Mouse (Mus musculus) MEL (cell line): Measurements from ENCODE around the gene Sox15. TPM values are rescaled to one million over a fixed set of nuclear protein-coding genes. Genes with fewer than 3 reads are reported as not detected.

Experiments
- DNase-seq: peaks from one replicate; pipeline ENCODE4 v3.0.0; 2011; ENCODE audit warnings: low read depth, low spot score
- H3K27ac ChIP-seq: 2 replicates; pipeline ENCODE4 v1.5.1; 2012; ENCODE audit warnings: low read depth, mild to moderate bottlenecking, control low read depth, low read length, moderate library complexity; ENCODE audit not compliant: control insufficient read depth
- H3K27me3 ChIP-seq, 2 experiments: fragments of 150-350 bp in 1 of 2; sonication (generic) in 1 of 2; 2 replicates each; pipeline ENCODE4 v1.6.1; 2012; ENCODE audit warnings: low read length in 2 of 2, mild to moderate bottlenecking in 2 of 2, improper control_type of control experiment in 1 of 2, moderate library complexity in 1 of 2; ENCODE audit not compliant: insufficient read depth in 2 of 2, control insufficient read depth in 1 of 2
- H3K36me3 ChIP-seq, 2 experiments: 2 replicates each; pipeline ENCODE4 v1.6.1; 2012 to 2014; ENCODE audit warnings: low read length in 2 of 2, improper control_type of control experiment in 1 of 2, inconsistent platforms in 1 of 2, mild to moderate bottlenecking in 1 of 2; ENCODE audit not compliant: insufficient read depth in 2 of 2, control insufficient read depth in 1 of 2
- H3K4me1 ChIP-seq, 2 experiments: fragments of 150-350 bp in 1 of 2; sonication (generic) in 1 of 2; 2 replicates each; pipeline ENCODE4 v1.6.1; 2012; ENCODE audit warnings: low read length in 2 of 2, improper control_type of control experiment in 1 of 2, mild to moderate bottlenecking in 1 of 2; ENCODE audit not compliant: insufficient read depth in 2 of 2, control insufficient read depth in 1 of 2
- H3K4me3 ChIP-seq, 2 experiments: fragments of 150-350 bp in 1 of 2; sonication (generic) in 1 of 2; 2 replicates each; pipeline ENCODE4 v1.5.1; 2012; ENCODE audit warnings: low read depth in 2 of 2, low read length in 2 of 2, mild to moderate bottlenecking in 2 of 2, moderate library complexity in 2 of 2, control low read depth in 1 of 2, improper control_type of control experiment in 1 of 2; ENCODE audit not compliant: control insufficient read depth in 1 of 2, insufficient read depth in 1 of 2
- H3K79me2 ChIP-seq: 2 replicates; pipeline ENCODE4 v1.6.1; 2012; ENCODE audit warnings: mild to moderate bottlenecking, low read length, moderate library complexity; ENCODE audit not compliant: control insufficient read depth, poor library complexity, insufficient read depth
- H3K9ac ChIP-seq: 2 replicates; pipeline ENCODE4 v1.6.1; 2012; ENCODE audit warnings: low read depth, mild to moderate bottlenecking, control low read depth, low read length, moderate library complexity; ENCODE audit not compliant: control insufficient read depth, poor library complexity, severe bottlenecking
- H3K9me3 ChIP-seq: fragments of 150-350 bp; sonication (generic); replicated peaks from 2 replicates; pipeline ENCODE4 v1.6.1; 2012; ENCODE audit warnings: mild to moderate bottlenecking, low read length, improper control_type of control experiment, moderate library complexity; ENCODE audit not compliant: insufficient read depth
- BHLHE40 ChIP-seq: IDR thresholded peaks from 2 replicates; pipeline ENCODE4 v1.6.1; 2012; ENCODE audit warnings: low read depth, mild to moderate bottlenecking, inconsistent platforms, low read length, improper control_type of control experiment, borderline replicate concordance
- CHD1 ChIP-seq: IDR thresholded peaks from 2 replicates; pipeline ENCODE4 v1.6.1; 2012; ENCODE audit warnings: low read depth, mild to moderate bottlenecking, inconsistent platforms, low read length, improper control_type of control experiment
- CHD2 ChIP-seq: IDR thresholded peaks from 2 replicates; pipeline ENCODE4 v1.6.1; 2011; ENCODE audit warnings: low read length, improper control_type of control experiment
- CTCF ChIP-seq, 3 experiments: IDR thresholded peaks in 2 of 3; conservative IDR thresholded peaks in 1 of 3; 2 replicates each; pipeline ENCODE4 v1.5.1; 2011 to 2012; ENCODE audit warnings: low read length in 3 of 3, low read depth in 2 of 3, mild to moderate bottlenecking in 2 of 3, improper control_type of control experiment in 1 of 3, inconsistent platforms in 1 of 3, mixed read lengths in 1 of 3, moderate library complexity in 1 of 3; ENCODE audit not compliant: control insufficient read depth in 1 of 3, insufficient read depth in 1 of 3, poor library complexity in 1 of 3, severe bottlenecking in 1 of 3
- ELF1 ChIP-seq: IDR thresholded peaks from 2 replicates; pipeline ENCODE4 v1.6.1; 2014; ENCODE audit warnings: low read depth, mild to moderate bottlenecking, inconsistent platforms, low read length, improper control_type of control experiment, moderate library complexity
- EP300 ChIP-seq, 2 experiments: IDR thresholded peaks; 2 replicates each; pipeline ENCODE4 v1.6.1; 2011; ENCODE audit warnings: improper control_type of control experiment in 2 of 2, low read length in 2 of 2, low read depth in 1 of 2, mild to moderate bottlenecking in 1 of 2
- JUND ChIP-seq: IDR thresholded peaks from 2 replicates; pipeline ENCODE4 v1.6.1; 2011; ENCODE audit warnings: low read depth, mild to moderate bottlenecking, improper control_type of control experiment, low read length
- MAX ChIP-seq: IDR thresholded peaks from 2 replicates; pipeline ENCODE4 v1.6.1; 2011; ENCODE audit warnings: low read length, improper control_type of control experiment
- MAZ ChIP-seq: IDR thresholded peaks from 2 replicates; pipeline ENCODE4 v1.6.1; 2012; ENCODE audit warnings: low read depth, mild to moderate bottlenecking, inconsistent platforms, low read length, improper control_type of control experiment
- MXI1 ChIP-seq: IDR thresholded peaks from 2 replicates; pipeline ENCODE4 v1.6.1; 2011; ENCODE audit warnings: mild to moderate bottlenecking, low read depth, low read length, improper control_type of control experiment
- NRF1 ChIP-seq: IDR thresholded peaks from 2 replicates; pipeline ENCODE4 v1.6.1; 2014; ENCODE audit warnings: low read depth, mild to moderate bottlenecking, inconsistent platforms, low read length, improper control_type of control experiment, moderate library complexity; ENCODE audit not compliant: poor library complexity, insufficient read depth, severe bottlenecking
- POLR2A ChIP-seq, 2 experiments: IDR thresholded peaks; 2 replicates each; pipeline ENCODE4 v1.6.1; 2011 to 2012; ENCODE audit warnings: low read length in 2 of 2, mild to moderate bottlenecking in 2 of 2, control low read depth in 1 of 2, improper control_type of control experiment in 1 of 2, low read depth in 1 of 2, moderate library complexity in 1 of 2; ENCODE audit not compliant: control insufficient read depth in 1 of 2, insufficient read depth in 1 of 2, poor library complexity in 1 of 2
- POLR2AphosphoS5 ChIP-seq: IDR thresholded peaks from 2 replicates; pipeline ENCODE4 v1.6.1; 2012; ENCODE audit warnings: low read depth, borderline replicate concordance, mild to moderate bottlenecking, inconsistent platforms, low read length, moderate library complexity, mixed read lengths
- SIN3A ChIP-seq: IDR thresholded peaks from 2 replicates; pipeline ENCODE4 v1.6.1; 2012; ENCODE audit warnings: low read length, improper control_type of control experiment, inconsistent platforms
- TBP ChIP-seq: IDR thresholded peaks from 2 replicates; pipeline ENCODE4 v1.8.0; 2011; ENCODE audit warnings: low read depth, low read length, improper control_type of control experiment
- UBTF ChIP-seq: IDR thresholded peaks from 2 replicates; pipeline ENCODE4 v1.6.1; 2012; ENCODE audit warnings: low read depth, mild to moderate bottlenecking, inconsistent platforms, low read length, improper control_type of control experiment, moderate library complexity, borderline replicate concordance; ENCODE audit not compliant: insufficient read depth
- USF2 ChIP-seq, 2 experiments: IDR thresholded peaks; 2 replicates each; pipeline ENCODE4 v1.6.1; 2011 to 2012; ENCODE audit warnings: improper control_type of control experiment in 2 of 2, low read length in 2 of 2, borderline replicate concordance in 1 of 2, inconsistent platforms in 1 of 2, low read depth in 1 of 2, mild to moderate bottlenecking in 1 of 2; ENCODE audit not compliant: insufficient read depth in 1 of 2
- ZC3H11A ChIP-seq: IDR thresholded peaks from 2 replicates; pipeline ENCODE4 v1.6.1; 2012; ENCODE audit warnings: low read depth, mild to moderate bottlenecking, inconsistent platforms, low read length, improper control_type of control experiment
- polyA plus RNA-seq, 2 experiments: library from polyadenylated mRNA; stranded (reverse) in 1 of 2; unstranded in 1 of 2; fragments of >175 nt in 1 of 2; fragments of >200 nt in 1 of 2; gene quantifications; 2 replicates each; pipeline versions ENCODE4 v1.2.1 to v1.2.4; 2012; ENCODE audit warnings: low replicate concordance in 2 of 2, low read depth in 1 of 2; ENCODE audit not compliant: insufficient read length in 2 of 2, insufficient read depth in 1 of 2, missing spikeins in 1 of 2
- total RNA-seq: library from RNA; depleted of rRNA; stranded (reverse); fragments of 300-350 nt; gene quantifications from 2 replicates; pipeline ENCODE4 v1.2.3, GENCODE M21; 2012

The Sox15 gene
- total and polyA plus RNA-seq, 3 experiments: 0.11 TPM; not detected in 2

DNA sequence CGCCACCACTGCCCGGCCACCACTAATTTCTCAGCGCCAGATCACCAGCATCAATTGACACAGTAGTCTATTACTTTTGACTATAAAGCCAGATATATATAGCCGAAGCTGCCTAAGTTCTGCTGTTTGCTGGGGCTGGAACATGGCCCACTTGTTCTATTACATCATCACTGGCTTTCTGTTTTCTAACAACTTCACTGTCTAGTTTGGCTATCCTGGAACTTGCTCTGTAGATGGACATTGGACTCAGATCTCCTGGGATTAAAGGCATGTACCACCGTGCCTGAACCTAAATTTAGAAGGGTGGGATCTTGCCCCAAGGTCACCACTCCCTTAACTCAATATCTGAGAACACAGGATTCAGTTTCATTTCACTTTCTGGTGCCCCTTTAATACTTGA lies 9.3 kb upstream of the Sox15 start:
- no peak for TF ChIP-seq TBP
- no peak for TF ChIP-seq NRF1
- TF ChIP-seq POLR2A (IDR thresholded peaks at IDR 0.05; ENCODE audit: control insufficient read depth in 1 of 2, insufficient read depth in 1 of 2, low read depth in 1 of 2, low read length in 2 of 2, poor library complexity in 1 of 2): no peak
- H3K36me3 ChIP-seq: peaks cover 0 to 56% of the 10 kb centered on the region in 2 experiments; a peak in 2 of 4 replicates
- no peak overlapping the region for H3K9ac ChIP-seq
- H3K79me2 ChIP-seq: no peaks in the 10 kb centered on the region
- H3K9me3 ChIP-seq: no peaks in the 10 kb centered on the region
- H3K4me3 ChIP-seq: no peak overlapping the region
- DNase-seq: no peak
- H3K4me1 ChIP-seq: no peaks in the 10 kb centered on the region
- no peaks in the 10 kb centered on the region for H3K27me3 ChIP-seq
- H3K27ac ChIP-seq: no peak overlapping the region

DNA sequence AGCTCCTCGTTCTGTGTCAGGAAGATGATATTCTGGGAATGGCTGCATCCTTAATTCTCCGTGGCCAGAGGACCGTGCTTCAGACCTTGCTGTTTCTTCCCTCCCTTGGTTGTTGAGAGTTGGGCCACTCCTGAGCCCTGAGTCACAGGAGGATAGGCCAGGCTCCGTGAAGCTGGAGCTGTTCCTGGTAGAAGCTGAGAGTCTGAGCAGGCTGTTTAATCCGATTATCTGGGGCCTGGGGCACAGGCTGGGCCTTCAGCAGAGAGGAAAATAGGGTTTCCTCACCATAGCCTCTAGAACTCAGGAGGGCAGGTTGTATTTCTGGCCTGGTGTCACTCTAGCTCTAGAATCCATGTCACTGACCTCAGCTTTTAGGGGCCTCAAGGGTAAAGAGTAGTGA lies 1.7 kb upstream of the Sox15 start:
- peaks cover 0 to 4% of the 10 kb centered on the region in 2 experiments; a peak in 3 of 4 replicates for H3K4me1 ChIP-seq
- TF ChIP-seq NRF1 (no peak), ZC3H11A (no peak), EP300 (IDR thresholded peaks at IDR 0.05; ENCODE audit: low read depth in 1 of 2, low read length in 2 of 2) (no peak), ELF1 (no peak), POLR2AphosphoS5 (no peak), BHLHE40 (no peak), CHD1 (no peak), MXI1 (no peak), USF2 (IDR thresholded peaks at IDR 0.05; ENCODE audit: borderline replicate concordance in 1 of 2, insufficient read depth in 1 of 2, low read depth in 1 of 2, low read length in 2 of 2) (no peak), SIN3A (no peak), JUND (no peak), MAX (no peak), UBTF (no peak), CTCF (IDR thresholded peaks at IDR 0.05 in 2 of 3, conservative IDR thresholded peaks at IDR 0.05 in 1 of 3; ENCODE audit: control insufficient read depth in 1 of 3, insufficient read depth in 1 of 3, low read depth in 2 of 3, low read length in 3 of 3, poor library complexity in 1 of 3, severe bottlenecking in 1 of 3) (no peak), CHD2 (no peak), POLR2A (IDR thresholded peaks at IDR 0.05; ENCODE audit: control insufficient read depth in 1 of 2, insufficient read depth in 1 of 2, low read depth in 1 of 2, low read length in 2 of 2, poor library complexity in 1 of 2) (no peak; a peak in 1 of 4 replicates), MAZ (no peak)
- no peaks in the 10 kb centered on the region for H3K9me3 ChIP-seq
- no peak overlapping the region for H3K27ac ChIP-seq
- peaks cover 8 to 26% of the 10 kb centered on the region in 2 experiments for H3K36me3 ChIP-seq
- DNase-seq: no peak
- H3K79me2 ChIP-seq: no peaks in the 10 kb centered on the region
- no peaks in the 10 kb centered on the region for H3K27me3 ChIP-seq
- no peak overlapping the region for H3K4me3 ChIP-seq
- no peak overlapping the region for H3K9ac ChIP-seq
